Mouse (Mus musculus): ENCODE data around the gene Olfr601. TPM values are rescaled to one million over a fixed set of nuclear protein-coding genes. Genes with fewer than 3 reads are reported as not detected.
"Not testable (repeated sequence)": the region's sequence is repeated elsewhere in the genome, so short reads cannot be mapped to it uniquely, and the experiment has no call there.

Gene Olfr601
- not detected in 2 replicates for polyA plus RNA-seq (2015; fragmentation: Nextera tagmentation; extraction: Ambion mirVana)

DNA sequence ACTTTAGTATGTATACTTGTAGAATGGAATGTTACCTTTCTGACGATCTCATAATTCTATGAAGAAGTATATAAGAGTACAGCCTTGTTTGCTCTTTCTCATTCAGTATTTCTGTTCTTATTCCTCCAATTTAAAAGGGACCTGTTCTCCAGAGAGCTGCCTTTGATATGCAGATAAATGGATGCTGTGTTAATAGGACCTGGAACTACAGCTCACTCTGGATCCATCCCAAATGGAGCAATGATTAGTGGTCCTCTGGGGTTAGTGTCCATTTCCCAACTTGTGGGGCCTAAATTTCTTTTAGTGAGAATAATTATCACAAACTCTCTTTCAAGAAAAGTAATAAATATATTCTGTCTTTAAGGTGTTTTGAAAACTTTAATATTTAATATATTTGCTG lies at the start of gene Olfr601:
Gene Olfr601, minus strand, starts transcription at position 101 of the 400 bp plus-strand sequence.
- no peak within 1 kb of the TSS for H3K27ac ChIP-seq
- WGBS: 94% methylated on average over 1 of the region's 1 CpGs
- no peak for ATAC-seq (ENCODE audit: insufficient number of reproducible peaks, low FRiP score, low TSS enrichment, low read depth)
- no peaks in the 10 kb centered on the region for H3K36me3 ChIP-seq
- H3K9ac ChIP-seq: no peak within 1 kb of the TSS
- no peaks in the 10 kb centered on the region for H3K27me3 ChIP-seq
- H3K4me1 ChIP-seq: no peaks in the 10 kb centered on the region
- no peak within 1 kb of the TSS for H3K4me2 ChIP-seq
- H3K4me3 ChIP-seq: no peak within 1 kb of the TSS
- H3K9me3 ChIP-seq: no peaks in the 10 kb centered on the region

GRCm38 (mm10) chr7:103406521-103407055 lies 44.1 kb upstream of the Olfr601 start:
- ATAC-seq (ENCODE audit: insufficient number of reproducible peaks, low FRiP score, low TSS enrichment, low read depth); H3K9me3 ChIP-seq; H3K9ac ChIP-seq; H3K4me1 ChIP-seq; H3K36me3 ChIP-seq; H3K4me3 ChIP-seq; H3K27me3 ChIP-seq; H3K4me2 ChIP-seq; H3K27ac ChIP-seq: not testable (repeated sequence)
- WGBS: 65% methylated on average over 3 of the region's 3 CpGs

GRCm38 (mm10) chr7:103398981-103399380 lies 36.5 kb upstream of the Olfr601 start:
- H3K9ac ChIP-seq: no peak overlapping the region
- H3K36me3 ChIP-seq: no peaks in the 10 kb centered on the region
- no peak for ATAC-seq (ENCODE audit: insufficient number of reproducible peaks, low FRiP score, low TSS enrichment, low read depth)
- H3K4me2 ChIP-seq: no peak overlapping the region
- 17% methylated on average over 1 of the region's 1 CpGs for WGBS
- H3K4me3 ChIP-seq: no peak overlapping the region
- no peaks in the 10 kb centered on the region for H3K9me3 ChIP-seq
- no peak overlapping the region for H3K27ac ChIP-seq
- no peaks in the 10 kb centered on the region for H3K27me3 ChIP-seq
- H3K4me1 ChIP-seq: no peaks in the 10 kb centered on the region

GRCm38 (mm10) chr7:103397758-103398157 lies 35.3 kb upstream of the Olfr601 start:
- H3K9me3 ChIP-seq: no peaks in the 10 kb centered on the region
- no peaks in the 10 kb centered on the region for H3K27me3 ChIP-seq
- no peaks in the 10 kb centered on the region for H3K36me3 ChIP-seq
- no peak for ATAC-seq (ENCODE audit: insufficient number of reproducible peaks, low FRiP score, low TSS enrichment, low read depth)
- H3K9ac ChIP-seq: no peak overlapping the region
- no peaks in the 10 kb centered on the region for H3K4me1 ChIP-seq
- H3K27ac ChIP-seq: no peak overlapping the region
- H3K4me3 ChIP-seq: no peak overlapping the region
- no peak overlapping the region for H3K4me2 ChIP-seq

- Histone ChIP-seq H3K27ac (no peak within 1 kb of the TSS), H3K4me3 (no peak within 1 kb of the TSS), H3K9ac (no peak within 1 kb of the TSS), H3K27me3 (no peaks in the 10 kb centered on the region), H3K36me3 (no peaks in the 10 kb centered on the region), H3K4me1 (no peaks in the 10 kb centered on the region), H3K9me3 (no peaks in the 10 kb centered on the region), H3K4me2 (no peak within 1 kb of the TSS)
- ATAC-seq (ENCODE audit: insufficient number of reproducible peaks, low FRiP score, low TSS enrichment, low read depth): no peak
Observed at GRCm38 (mm10) chr7:103386077-103386476, 23.6 kb upstream of the Olfr601 start, which contains the start of gene Olfr603. Gene Olfr603, minus strand, starts transcription at chr7:103386177.

GRCm38 (mm10) chr7:103349569-103349968 lies 12.9 kb downstream of the Olfr601 start, which contains the start of gene Olfr600:
Gene Olfr600, minus strand, starts transcription at chr7:103349669.
- H3K9me3 ChIP-seq: no peaks in the 10 kb centered on the region
- no peaks in the 10 kb centered on the region for H3K4me1 ChIP-seq
- ATAC-seq (ENCODE audit: insufficient number of reproducible peaks, low FRiP score, low TSS enrichment, low read depth): no peak
- no peak within 1 kb of the TSS for H3K9ac ChIP-seq
- no peak within 1 kb of the TSS for H3K4me3 ChIP-seq
- H3K27me3 ChIP-seq: no peaks in the 10 kb centered on the region
- H3K4me2 ChIP-seq: no peak within 1 kb of the TSS
- no peak within 1 kb of the TSS for H3K27ac ChIP-seq
- no peaks in the 10 kb centered on the region for H3K36me3 ChIP-seq

GRCm38 (mm10) chr7:103335617-103336016 lies 26.8 kb downstream of the Olfr601 start, which contains the start of gene Olfr599:
Gene Olfr599, plus strand, starts transcription at chr7:103335917.
- Histone ChIP-seq H3K27ac (no peak within 1 kb of the TSS), H3K4me1 (no peaks in the 10 kb centered on the region), H3K9me3 (no peaks in the 10 kb centered on the region), H3K9ac (no peak within 1 kb of the TSS), H3K36me3 (no peaks in the 10 kb centered on the region), H3K4me3 (no peak within 1 kb of the TSS), H3K27me3 (no peaks in the 10 kb centered on the region), H3K4me2 (no peak within 1 kb of the TSS)
- 82% methylated on average over 1 of the region's 1 CpGs for WGBS
- ATAC-seq (ENCODE audit: insufficient number of reproducible peaks, low FRiP score, low TSS enrichment, low read depth): no peak

- no peaks in the 10 kb centered on the region for H3K36me3 ChIP-seq
- no peaks in the 10 kb centered on the region for H3K27me3 ChIP-seq
- H3K27ac ChIP-seq: no peak within 1 kb of the TSS
- no peak within 1 kb of the TSS for H3K4me3 ChIP-seq
- H3K4me2 ChIP-seq: no peak within 1 kb of the TSS
- H3K4me1 ChIP-seq: no peaks in the 10 kb centered on the region
- H3K9ac ChIP-seq: no peak within 1 kb of the TSS
- ATAC-seq (ENCODE audit: insufficient number of reproducible peaks, low FRiP score, low TSS enrichment, low read depth): no peak
- H3K9me3 ChIP-seq: no peaks in the 10 kb centered on the region
Observed at GRCm38 (mm10) chr7:103323268-103323667, 39.2 kb downstream of the Olfr601 start, which contains the start of gene Olfr598. Gene Olfr598, plus strand, starts transcription at chr7:103323568.

GRCm38 (mm10) chr7:103316015-103316414 lies 46.4 kb downstream of the Olfr601 start, which contains the start of gene Olfr597:
Gene Olfr597, plus strand, starts transcription at chr7:103316315.
- H3K9ac ChIP-seq; H3K36me3 ChIP-seq; H3K27ac ChIP-seq; ATAC-seq (ENCODE audit: insufficient number of reproducible peaks, low FRiP score, low TSS enrichment, low read depth); H3K4me1 ChIP-seq; H3K4me3 ChIP-seq; H3K27me3 ChIP-seq; H3K9me3 ChIP-seq; H3K4me2 ChIP-seq: not testable (repeated sequence)
- WGBS: 84% methylated on average over 2 of the region's 2 CpGs

Other genes starting within 250 kb of the Olfr601 start
- gene Olfr586, start 237.0 kb downstream of the Olfr601 start, polyA plus RNA-seq (2015; fragmentation: Nextera tagmentation; extraction: Ambion mirVana): not detected in 2 replicates
- not detected in 2 replicates for gene Olfr588-ps1, start 221.8 kb downstream of the Olfr601 start, polyA plus RNA-seq (2015; fragmentation: Nextera tagmentation; extraction: Ambion mirVana)
- gene Olfr589, start 206.3 kb downstream of the Olfr601 start, polyA plus RNA-seq (2015; fragmentation: Nextera tagmentation; extraction: Ambion mirVana): not detected in 2 replicates
- gene Olfr591, start 184.3 kb downstream of the Olfr601 start, polyA plus RNA-seq (2015; fragmentation: Nextera tagmentation; extraction: Ambion mirVana): not detected in 2 replicates
- gene Olfr592, start 177.9 kb downstream of the Olfr601 start, polyA plus RNA-seq (2015; fragmentation: Nextera tagmentation; extraction: Ambion mirVana): not detected in 2 replicates
- gene Olfr593, start 150.8 kb downstream of the Olfr601 start, polyA plus RNA-seq (2015; fragmentation: Nextera tagmentation; extraction: Ambion mirVana): not detected in 2 replicates
- gene Olfr594, start 145.7 kb downstream of the Olfr601 start, polyA plus RNA-seq (2015; fragmentation: Nextera tagmentation; extraction: Ambion mirVana): not detected in 2 replicates
- gene Usp17ld, start 110.2 kb downstream of the Olfr601 start, polyA plus RNA-seq (2015; fragmentation: Nextera tagmentation; extraction: Ambion mirVana): not detected in 2 replicates
- gene Olfr596, start 57.0 kb downstream of the Olfr601 start, polyA plus RNA-seq (2015; fragmentation: Nextera tagmentation; extraction: Ambion mirVana): not detected in 2 replicates
- gene Olfr597, start 46.3 kb downstream of the Olfr601 start, polyA plus RNA-seq (2015; fragmentation: Nextera tagmentation; extraction: Ambion mirVana): not detected in 2 replicates
- gene Olfr598, start 39.1 kb downstream of the Olfr601 start, polyA plus RNA-seq (2015; fragmentation: Nextera tagmentation; extraction: Ambion mirVana): not detected in 2 replicates
- not detected in 2 replicates for gene Olfr599, start 26.7 kb downstream of the Olfr601 start, polyA plus RNA-seq (2015; fragmentation: Nextera tagmentation; extraction: Ambion mirVana)
- gene Olfr600, start 13.0 kb downstream of the Olfr601 start, polyA plus RNA-seq (2015; fragmentation: Nextera tagmentation; extraction: Ambion mirVana): not detected in 2 replicates
- gene Olfr603, start 23.5 kb upstream of the Olfr601 start, polyA plus RNA-seq (2015; fragmentation: Nextera tagmentation; extraction: Ambion mirVana): not detected in 2 replicates
- not detected in 2 replicates for gene Usp17lc, start 52.4 kb upstream of the Olfr601 start, polyA plus RNA-seq (2015; fragmentation: Nextera tagmentation; extraction: Ambion mirVana)
- gene Olfr605, start 82.8 kb upstream of the Olfr601 start, polyA plus RNA-seq (2015; fragmentation: Nextera tagmentation; extraction: Ambion mirVana): not detected in 2 replicates
- gene Olfr606, start 86.4 kb upstream of the Olfr601 start, polyA plus RNA-seq (2015; fragmentation: Nextera tagmentation; extraction: Ambion mirVana): not detected in 2 replicates
- gene Olfr607, start 101.5 kb upstream of the Olfr601 start, polyA plus RNA-seq (2015; fragmentation: Nextera tagmentation; extraction: Ambion mirVana): not detected in 2 replicates
- not detected in 2 replicates for gene Olfr608, start 107.2 kb upstream of the Olfr601 start, polyA plus RNA-seq (2015; fragmentation: Nextera tagmentation; extraction: Ambion mirVana)
- not detected in 2 replicates for gene Olfr609, start 135.4 kb upstream of the Olfr601 start, polyA plus RNA-seq (2015; fragmentation: Nextera tagmentation; extraction: Ambion mirVana)
- not detected in 2 replicates for gene Olfr610, start 149.5 kb upstream of the Olfr601 start, polyA plus RNA-seq (2015; fragmentation: Nextera tagmentation; extraction: Ambion mirVana)
- not detected in 2 replicates for gene Olfr611, start 158.2 kb upstream of the Olfr601 start, polyA plus RNA-seq (2015; fragmentation: Nextera tagmentation; extraction: Ambion mirVana)
- not detected in 2 replicates for gene Olfr612, start 180.1 kb upstream of the Olfr601 start, polyA plus RNA-seq (2015; fragmentation: Nextera tagmentation; extraction: Ambion mirVana)
- not detected in 2 replicates for gene Olfr613, start 185.4 kb upstream of the Olfr601 start, polyA plus RNA-seq (2015; fragmentation: Nextera tagmentation; extraction: Ambion mirVana)
- gene Olfr615, start 193.4 kb upstream of the Olfr601 start, polyA plus RNA-seq (2015; fragmentation: Nextera tagmentation; extraction: Ambion mirVana): not detected in 2 replicates
- gene Olfr616, start 206.5 kb upstream of the Olfr601 start, polyA plus RNA-seq (2015; fragmentation: Nextera tagmentation; extraction: Ambion mirVana): not detected in 2 replicates
- gene Olfr617, start 210.4 kb upstream of the Olfr601 start, polyA plus RNA-seq (2015; fragmentation: Nextera tagmentation; extraction: Ambion mirVana): not detected in 2 replicates
- gene Olfr618, start 227.4 kb upstream of the Olfr601 start, polyA plus RNA-seq (2015; fragmentation: Nextera tagmentation; extraction: Ambion mirVana): 0.04 TPM in 1 of 2 replicates, not detected in the other
- not detected in 2 replicates for gene Olfr619, start 237.9 kb upstream of the Olfr601 start, polyA plus RNA-seq (2015; fragmentation: Nextera tagmentation; extraction: Ambion mirVana)
- not detected in 2 replicates for gene Olfr620, start 249.9 kb upstream of the Olfr601 start, polyA plus RNA-seq (2015; fragmentation: Nextera tagmentation; extraction: Ambion mirVana)

Data from limb, embryonic 15.5 days (tissue).